Mouse (Mus musculus) stomach, postnatal 0 days (tissue): Measurements from ENCODE around the gene Mad2l1bp.

Source experiments
- CTCF ChIP-seq: IDR thresholded peaks from 2 replicates; pipeline ENCODE4 v1.5.1; 2016; ENCODE audit warnings: antibody characterized with exemption, low read depth, mild to moderate bottlenecking, moderate library complexity
- EP300 ChIP-seq: optimal IDR thresholded peaks from 2 replicates; pipeline ENCODE3; 2016; ENCODE audit warnings: antibody characterized with exemption

GRCm38 (mm10) chr17:46162951-46163421, 9.6 kb upstream of the Mad2l1bp start:
- TF ChIP-seq EP300 (no peak), CTCF (no peak)
